Mouse (Mus musculus) stomach, postnatal 0 days (tissue): Measurements from ENCODE around the gene Erc2. TPM values are rescaled to one million over a fixed set of nuclear protein-coding genes. Genes with fewer than 3 reads are reported as not detected.

Experiments
- ATAC-seq: fragments of 200-750 bp; cut with Nextera tagmentation; 2 replicates; pipeline ENCODE4 v1.8.0; 2017; ENCODE audit not compliant: low FRiP score, low TSS enrichment
- DNase-seq: peaks from one replicate; pipeline ENCODE4 v3.0.0-alpha.2; 2016; ENCODE audit warnings: low spot score
- H3K27ac ChIP-seq: fragments of 300-500 bp; sonication (generic); replicated peaks from 2 replicates; pipeline ENCODE4 v1.5.1; 2014; ENCODE audit warnings: mild to moderate bottlenecking, control low read depth
- H3K27me3 ChIP-seq: fragments of 300-500 bp; sonication (generic); 2 replicates; pipeline ENCODE4 v1.6.1; 2014; ENCODE audit warnings: low read length; ENCODE audit not compliant: control insufficient read depth, insufficient read depth
- H3K36me3 ChIP-seq: fragments of 300-500 bp; sonication (generic); 2 replicates; pipeline ENCODE4 v1.6.1; 2014; ENCODE audit warnings: low read length, mixed read lengths; ENCODE audit not compliant: control insufficient read depth, insufficient read depth
- H3K4me1 ChIP-seq: fragments of 300-500 bp; sonication (generic); replicated peaks from 2 replicates; pipeline ENCODE4 v1.6.1; 2014; ENCODE audit warnings: antibody characterized with exemption; ENCODE audit not compliant: control insufficient read depth, insufficient read depth
- H3K4me2 ChIP-seq: fragments of 300-500 bp; sonication (generic); replicated peaks from 2 replicates; pipeline ENCODE4 v1.6.1; 2014; ENCODE audit warnings: low read depth, mild to moderate bottlenecking, control low read depth, moderate library complexity
- H3K4me3 ChIP-seq: fragments of 300-500 bp; sonication (generic); 2 replicates; pipeline ENCODE4 v1.5.1; 2014; ENCODE audit warnings: low read depth, low read length, control low read depth
- H3K9ac ChIP-seq: fragments of 300-500 bp; sonication (generic); 2 replicates; pipeline ENCODE4 v1.6.1; 2014; ENCODE audit warnings: mild to moderate bottlenecking, low read length, control low read depth, mixed read lengths
- H3K9me3 ChIP-seq: fragments of 300-500 bp; sonication (generic); 2 replicates; pipeline ENCODE4 v1.6.1; 2016; ENCODE audit warnings: low read length; ENCODE audit not compliant: control insufficient read depth
- CTCF ChIP-seq: IDR thresholded peaks from 2 replicates; pipeline ENCODE4 v1.5.1; 2016; ENCODE audit warnings: antibody characterized with exemption, low read depth, mild to moderate bottlenecking, moderate library complexity
- EP300 ChIP-seq: optimal IDR thresholded peaks from 2 replicates; pipeline ENCODE3; 2016; ENCODE audit warnings: antibody characterized with exemption
- WGBS: fragments of 180-500 bp; shearing (Covaris S2); extraction: QIAGEN DNeasy Blood & Tissue Kit; methylation state at CpG from one replicate; pipeline ENCODE4 v1.1.7; 2014; 5-methylcytosine and 5-hydroxymethylcytosine counted together
- polyA plus RNA-seq: library from polyadenylated mRNA; unstranded; fragments of >200 nt; fragmentation: Nextera tagmentation; extraction: Ambion mirVana; gene quantifications from 2 replicates; pipeline ENCODE4 v1.2.1, GENCODE M21; 2015

Erc2 gene
- polyA plus RNA-seq, 1 experiment from 2014 or later = 3.0 TPM

- WGBS = 74% methylated on average over 12 of the region's 12 CpGs
- no peak for ATAC-seq
- TF ChIP-seq CTCF (no peak), EP300 (no peak)
- H3K9ac ChIP-seq = no peak overlapping the region
- no peaks in the 10 kb centered on the region for H3K27me3 ChIP-seq
- H3K4me1 ChIP-seq = no peaks in the 10 kb centered on the region
- H3K4me3 ChIP-seq = no peak overlapping the region
- H3K9me3 ChIP-seq = no peaks in the 10 kb centered on the region
- H3K36me3 ChIP-seq = no peaks in the 10 kb centered on the region
- H3K27ac ChIP-seq = no peak overlapping the region
- no peak for DNase-seq
- no peak overlapping the region for H3K4me2 ChIP-seq
Observed at GRCm38 (mm10) chr14:28068021-28068420, 445.8 kb downstream of the Erc2 start.

GRCm38 (mm10) chr14:28069826-28070225 is 447.6 kb downstream of the Erc2 start:
- no peak for ATAC-seq

GRCm38 (mm10) chr14:28072561-28072960 is 450.3 kb downstream of the Erc2 start:
- ATAC-seq = no peak
- 67% methylated on average over 3 of the region's 3 CpGs for WGBS

More at GRCm38 (mm10) chr14:28069826-28070225, 447.6 kb downstream of the Erc2 start:
- WGBS = 88% methylated on average over 2 of the region's 2 CpGs
- no peak overlapping the region for H3K27ac ChIP-seq
- no peak for TF ChIP-seq CTCF
- no peak for TF ChIP-seq EP300
- H3K27me3 ChIP-seq = no peaks in the 10 kb centered on the region
- H3K36me3 ChIP-seq = no peaks in the 10 kb centered on the region
- DNase-seq = no peak
- H3K9ac ChIP-seq = no peak overlapping the region
- H3K9me3 ChIP-seq = no peaks in the 10 kb centered on the region
- no peak overlapping the region for H3K4me2 ChIP-seq
- H3K4me1 ChIP-seq = no peaks in the 10 kb centered on the region
- no peak overlapping the region for H3K4me3 ChIP-seq

GRCm38 (mm10) chr14:28089636-28090443 is 467.6 kb downstream of the Erc2 start:
- peak; percentile 33 for DNase-seq
- WGBS = 63% methylated on average over 8 of the region's 8 CpGs

More at GRCm38 (mm10) chr14:28072561-28072960, 450.3 kb downstream of the Erc2 start:
- Histone ChIP-seq H3K4me1 (no peaks in the 10 kb centered on the region), H3K9ac (no peak overlapping the region), H3K4me3 (no peak overlapping the region), H3K4me2 (no peak overlapping the region), H3K36me3 (no peaks in the 10 kb centered on the region), H3K27ac (no peak overlapping the region), H3K27me3 (no peaks in the 10 kb centered on the region), H3K9me3 (no peaks in the 10 kb centered on the region)
- no peak for DNase-seq
- TF ChIP-seq CTCF = no peak
- TF ChIP-seq EP300 = no peak

GRCm38 (mm10) chr14:28091367-28091766 is 469.1 kb downstream of the Erc2 start:
- Histone ChIP-seq H3K36me3 (no peaks in the 10 kb centered on the region), H3K27me3 (no peaks in the 10 kb centered on the region), H3K4me1 (no peaks in the 10 kb centered on the region), H3K9ac (no peak overlapping the region), H3K9me3 (no peaks in the 10 kb centered on the region), H3K4me2 (no peak overlapping the region), H3K27ac (no peak overlapping the region), H3K4me3 (no peak overlapping the region)
- ATAC-seq = no peak
- DNase-seq = no peak
- TF ChIP-seq EP300 (no peak), CTCF (no peak)
- 88% methylated on average over 1 of the region's 1 CpGs for WGBS

More at GRCm38 (mm10) chr14:28089636-28090443, 467.6 kb downstream of the Erc2 start:
- Histone ChIP-seq H3K36me3 (no peaks in the 10 kb centered on the region), H3K4me2 (no peak overlapping the region), H3K9me3 (no peaks in the 10 kb centered on the region), H3K9ac (no peak overlapping the region), H3K4me3 (no peak overlapping the region), H3K4me1 (no peaks in the 10 kb centered on the region), H3K27me3 (no peaks in the 10 kb centered on the region), H3K27ac (no peak overlapping the region)
- ATAC-seq = no peak
- TF ChIP-seq CTCF (peak; percentile 78), EP300 (no peak)

- no peak for TF ChIP-seq EP300
- peak; percentile 58 for TF ChIP-seq CTCF
- no peak for DNase-seq
- no peaks in the 10 kb centered on the region for H3K27me3 ChIP-seq
- no peaks in the 10 kb centered on the region for H3K36me3 ChIP-seq
- no peak overlapping the region for H3K4me3 ChIP-seq
- ATAC-seq = no peak
- 67% methylated on average over 4 of the region's 4 CpGs for WGBS
- no peaks in the 10 kb centered on the region for H3K9me3 ChIP-seq
- H3K9ac ChIP-seq = no peak overlapping the region
- no peak overlapping the region for H3K4me2 ChIP-seq
- H3K27ac ChIP-seq = no peak overlapping the region
- H3K4me1 ChIP-seq = no peaks in the 10 kb centered on the region
Observed at GRCm38 (mm10) chr14:28093214-28093613, 471.0 kb downstream of the Erc2 start.
